Mouse (Mus musculus) liver, embryonic 14 days (tissue): Measurements from ENCODE around the gene Tmem270. TPM values are rescaled to one million over a fixed set of nuclear protein-coding genes. Genes with fewer than 3 reads are reported as not detected.

Source experiments
- polyA plus RNA-seq: library from polyadenylated mRNA; depleted of rRNA; stranded (reverse); fragments of >200 nt; gene quantifications from 2 replicates; pipeline ENCODE4 v1.2.3, GENCODE M21; 2012; rRNA removed

The Tmem270 gene
- 0.05 and 0.07 TPM in 2 replicates for polyA plus RNA-seq

GRCm38 (mm10) chr5:134906633-134907032 is at the start of gene Tmem270:
TSS of gene Tmem270 (minus strand) at chr5:134906733.

GRCm38 (mm10) chr5:134946857-134947255 is 40.3 kb upstream of the Tmem270 start, which contains the start of gene Cldn4:
TSS of gene Cldn4 (minus strand) at chr5:134946934.

DNA sequence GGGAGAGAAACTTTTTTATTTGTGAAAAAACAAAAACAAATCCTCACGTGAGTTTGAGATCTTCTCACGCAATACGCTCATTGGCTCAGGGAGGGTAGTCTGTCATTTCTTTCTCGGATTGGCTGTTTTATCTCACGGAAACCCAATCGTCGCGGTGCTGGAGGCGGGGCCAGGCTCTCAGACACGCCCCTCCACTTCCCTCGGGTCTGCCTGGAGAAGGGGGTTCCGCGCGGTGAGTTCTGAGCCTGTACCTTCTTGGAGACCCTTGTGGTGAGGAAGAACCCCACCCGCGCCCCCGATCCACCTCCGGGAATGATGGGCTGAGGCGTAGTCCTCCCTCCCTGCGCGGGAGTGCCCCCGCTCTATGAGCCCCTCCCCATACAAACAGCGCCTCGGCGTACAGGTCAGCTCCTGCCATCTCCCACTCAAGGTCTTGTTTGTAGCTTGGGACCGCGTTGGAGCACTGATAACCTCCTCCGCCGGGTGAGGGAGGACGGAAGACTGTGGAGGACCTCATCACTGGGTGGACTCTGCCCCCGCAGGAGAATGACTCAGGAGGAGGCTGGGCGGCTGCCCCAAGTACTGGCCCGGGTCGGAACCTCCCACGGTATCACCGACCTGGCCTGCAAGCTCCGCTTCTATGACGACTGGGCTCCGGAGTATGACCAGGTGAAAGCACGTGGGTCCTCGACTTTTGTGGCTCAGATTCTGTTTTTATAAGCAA is 25.8 kb upstream of the Tmem270 start, which contains the start of gene Mettl27:
TSS of gene Mettl27 (plus strand) at position 190 of the 724 bp plus-strand sequence.

DNA sequence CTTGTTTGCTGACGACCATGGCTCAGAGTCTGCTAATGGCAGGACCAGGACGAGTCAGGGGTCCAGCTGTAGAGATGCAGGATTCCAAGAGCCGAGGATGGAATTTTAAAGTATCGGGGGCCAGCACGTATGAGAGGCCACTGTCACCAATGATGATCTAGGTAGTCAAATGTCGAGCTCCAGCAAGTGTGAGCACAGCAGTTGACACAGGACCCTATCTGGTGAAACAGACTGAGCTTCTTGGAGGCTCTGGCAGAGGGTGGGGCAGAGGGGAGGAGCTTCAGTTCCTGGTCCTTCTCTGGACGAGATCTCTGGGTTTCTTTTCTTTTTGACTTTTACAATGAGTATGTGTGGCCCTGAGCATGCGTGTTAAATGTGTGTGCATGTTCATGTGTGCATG is 8.8 kb upstream of the Tmem270 start, which contains the start of gene Cldn13:
TSS of gene Cldn13 (minus strand) at position 216 of the 400 bp plus-strand sequence.

Other genes starting within 250 kb of the Tmem270 start
- gene Limk1, start 218.1 kb downstream of the Tmem270 start, polyA plus RNA-seq: 2.0 and 2.1 TPM in 2 replicates
- 2.8 and 5.4 TPM in 2 replicates for gene Eln, start 159.4 kb downstream of the Tmem270 start, polyA plus RNA-seq
- gene Cldn13, start 8.8 kb upstream of the Tmem270 start, polyA plus RNA-seq: 124 and 168 TPM in 2 replicates
- 6.2 and 6.6 TPM in 2 replicates for gene Mettl27, start 25.6 kb upstream of the Tmem270 start, polyA plus RNA-seq
- gene Cldn4, start 40.2 kb upstream of the Tmem270 start, polyA plus RNA-seq: 0.24 and 0.83 TPM in 2 replicates
- gene Cldn3, start 79.5 kb upstream of the Tmem270 start, polyA plus RNA-seq: 0.33 and 0.77 TPM in 2 replicates
- 24.5 and 27.1 TPM in 2 replicates for gene Abhd11, start 102.4 kb upstream of the Tmem270 start, polyA plus RNA-seq
- 1.9 and 2.0 TPM in 2 replicates for gene Stx1a, start 116.7 kb upstream of the Tmem270 start, polyA plus RNA-seq
- 7.7 and 9.4 TPM in 2 replicates for gene Dnajc30, start 157.5 kb upstream of the Tmem270 start, polyA plus RNA-seq
- gene Bud23, start 158.2 kb upstream of the Tmem270 start, polyA plus RNA-seq: 35.8 and 43.9 TPM in 2 replicates
- gene Vps37d, start 171.5 kb upstream of the Tmem270 start, polyA plus RNA-seq: 0.25 and 0.37 TPM in 2 replicates
- 12.3 and 17.8 TPM in 2 replicates for gene Mlxipl, start 183.2 kb upstream of the Tmem270 start, polyA plus RNA-seq
- gene Tbl2, start 242.9 kb upstream of the Tmem270 start, polyA plus RNA-seq: 5.1 and 5.8 TPM in 2 replicates